Mouse (Mus musculus) testis, adult 2 months (tissue): ENCODE measurements around the gene Arhgap33. TPM values are rescaled to one million over a fixed set of nuclear protein-coding genes. Genes with fewer than 3 reads are reported as not detected.

Experiments
- H3K27ac ChIP-seq: fragments of 200-500 bp; 2 replicates; pipeline ENCODE4 v1.5.1; 2012; ENCODE audit warnings: low read depth, low read length; ENCODE audit not compliant: control insufficient read depth, insufficient read depth
- H3K27me3 ChIP-seq: fragments of 200-500 bp; 2 replicates; pipeline ENCODE4 v1.6.1; 2012; ENCODE audit warnings: mild to moderate bottlenecking, low read length, moderate library complexity; ENCODE audit not compliant: control insufficient read depth, insufficient read depth
- H3K36me3 ChIP-seq: fragments of 200-500 bp; 2 replicates; pipeline ENCODE4 v1.6.1; 2012; ENCODE audit warnings: mild to moderate bottlenecking, low read length; ENCODE audit not compliant: control insufficient read depth, insufficient read depth
- H3K4me1 ChIP-seq: fragments of 200-500 bp; 2 replicates; pipeline ENCODE4 v1.6.1; 2012; ENCODE audit warnings: low read length; ENCODE audit not compliant: control insufficient read depth, insufficient read depth
- H3K4me3 ChIP-seq: fragments of 200-500 bp; 2 replicates; pipeline ENCODE4 v1.5.1; 2012; ENCODE audit warnings: low read depth, mild to moderate bottlenecking, low read length, moderate library complexity, mixed read lengths; ENCODE audit not compliant: control insufficient read depth
- CTCF ChIP-seq: fragments of 200-500 bp; IDR thresholded peaks from 2 replicates; pipeline ENCODE4 v1.5.1; 2012; ENCODE audit warnings: low read depth, mild to moderate bottlenecking, inconsistent platforms, low read length, moderate library complexity; ENCODE audit not compliant: control insufficient read depth, insufficient read depth, insufficient replicate concordance
- POLR2A ChIP-seq: fragments of 200-500 bp; IDR thresholded peaks from 2 replicates; pipeline ENCODE4 v1.6.1; 2012; ENCODE audit warnings: low read depth, mild to moderate bottlenecking, inconsistent platforms, low read length, moderate library complexity; ENCODE audit not compliant: control insufficient read depth
- polyA plus RNA-seq: library from polyadenylated mRNA; depleted of rRNA; stranded (reverse); fragments of >200 nt; gene quantifications from 2 replicates; pipeline ENCODE4 v1.2.3, GENCODE M21; 2012

Gene Arhgap33
- polyA plus RNA-seq, 1 experiment: 136 TPM

- Histone ChIP-seq H3K4me1 (peaks cover 3% of the 10 kb centered on the region), H3K27ac (no peak overlapping the region), H3K36me3 (peaks cover 4% of the 10 kb centered on the region), H3K4me3 (no peak overlapping the region), H3K27me3 (no peaks in the 10 kb centered on the region)
- TF ChIP-seq POLR2A: no peak
- no peak for TF ChIP-seq CTCF
These were observed 31.2 kb upstream of the Arhgap33 start for GRCm38 (mm10) chr7:30566033-30566432.

- Histone ChIP-seq H3K4me3 (peak within 1 kb of the TSS; percentile 92), H3K27ac (no peak within 1 kb of the TSS; the same call in 1 of the 2 replicates), H3K27me3 (no peaks in the 10 kb centered on the region), H3K4me1 (peaks cover 5% of the 10 kb centered on the region), H3K36me3 (peaks cover 3% of the 10 kb centered on the region)
- TF ChIP-seq CTCF: no peak
- no peak for TF ChIP-seq POLR2A
These were observed 30.2 kb upstream of the Arhgap33 start, which contains the start of gene Igflr1 for GRCm38 (mm10) chr7:30564970-30565571. Gene Igflr1, plus strand, starts transcription at chr7:30565427.

DNA sequence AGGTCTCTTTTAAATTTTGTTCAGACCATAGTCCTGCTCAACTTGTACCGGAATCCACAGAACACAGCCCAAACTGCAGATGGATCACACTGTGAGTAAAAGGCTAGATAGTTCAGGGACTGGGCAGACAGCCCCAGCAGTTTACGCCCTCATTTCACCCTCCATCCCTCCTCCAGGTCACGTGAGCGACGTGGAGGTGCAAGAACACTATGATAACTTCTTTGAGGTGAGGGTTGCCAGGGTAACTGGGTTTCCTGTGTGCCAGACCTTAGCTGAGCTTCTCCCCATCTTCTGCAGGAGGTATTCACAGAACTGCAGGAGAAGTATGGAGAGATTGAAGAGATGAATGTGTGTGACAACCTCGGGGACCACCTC lies 29.0 kb upstream of the Arhgap33 start:
- no peak for TF ChIP-seq POLR2A
- Histone ChIP-seq H3K27me3 (no peaks in the 10 kb centered on the region), H3K27ac (peak overlapping the region; percentile 95; the same call in 1 of the 2 replicates), H3K4me3 (peak overlapping the region; percentile 92), H3K36me3 (peaks cover 2% of the 10 kb centered on the region; the same call in 1 of the 2 replicates), H3K4me1 (peaks cover 7% of the 10 kb centered on the region)

DNA sequence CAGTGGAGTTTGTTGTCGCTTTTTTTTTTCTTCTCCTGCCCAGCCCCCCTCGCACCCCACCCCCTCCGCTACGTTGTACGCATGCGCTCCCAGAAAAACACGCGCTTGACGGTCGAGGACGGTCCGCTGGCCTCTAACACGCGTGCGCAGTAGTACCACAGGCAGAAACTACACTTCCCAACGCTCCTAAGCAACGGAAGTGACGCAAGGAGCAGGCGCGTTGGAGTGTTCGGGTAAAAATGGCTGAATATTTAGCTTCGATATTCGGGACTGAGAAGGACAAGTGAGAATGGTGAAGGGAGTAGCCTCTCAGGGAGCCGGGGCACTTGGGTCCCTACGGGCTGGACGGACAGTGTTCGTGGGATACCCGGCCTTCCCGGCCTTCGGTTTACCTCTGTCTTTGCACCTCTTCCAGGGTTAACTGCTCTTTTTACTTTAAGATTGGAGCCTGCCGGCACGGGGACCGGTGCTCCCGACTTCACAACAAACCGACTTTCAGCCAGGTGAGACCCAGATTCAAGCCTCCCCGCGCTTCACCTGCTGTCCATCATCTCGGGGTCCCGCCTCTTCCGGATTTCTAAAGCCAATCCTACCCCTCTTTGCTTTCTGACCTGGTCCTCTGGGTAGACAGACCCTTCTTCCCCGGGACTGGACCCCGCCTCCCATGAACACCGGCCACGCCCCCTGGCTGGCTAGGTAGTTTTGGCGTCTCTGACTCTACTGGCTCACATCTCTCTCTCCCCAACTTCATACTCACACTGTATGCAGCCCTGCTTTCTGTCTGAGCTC lies 28.5 kb upstream of the Arhgap33 start, which contains the start of the genes U2af1l4, Gm49396 and Psenen:
Gene U2af1l4, plus strand, starts transcription at position 185 of the 789 bp plus-strand sequence.
Gene Gm49396, plus strand, starts transcription at position 228 of the 789 bp plus-strand sequence.
Gene Psenen, minus strand, starts transcription at position 511 of the 789 bp plus-strand sequence.
- TF ChIP-seq CTCF: no peak
- TF ChIP-seq POLR2A: peak; percentile 49; the same call in 1 of the 2 replicates
- peaks cover 8% of the 10 kb centered on the region for H3K4me1 ChIP-seq

DNA sequence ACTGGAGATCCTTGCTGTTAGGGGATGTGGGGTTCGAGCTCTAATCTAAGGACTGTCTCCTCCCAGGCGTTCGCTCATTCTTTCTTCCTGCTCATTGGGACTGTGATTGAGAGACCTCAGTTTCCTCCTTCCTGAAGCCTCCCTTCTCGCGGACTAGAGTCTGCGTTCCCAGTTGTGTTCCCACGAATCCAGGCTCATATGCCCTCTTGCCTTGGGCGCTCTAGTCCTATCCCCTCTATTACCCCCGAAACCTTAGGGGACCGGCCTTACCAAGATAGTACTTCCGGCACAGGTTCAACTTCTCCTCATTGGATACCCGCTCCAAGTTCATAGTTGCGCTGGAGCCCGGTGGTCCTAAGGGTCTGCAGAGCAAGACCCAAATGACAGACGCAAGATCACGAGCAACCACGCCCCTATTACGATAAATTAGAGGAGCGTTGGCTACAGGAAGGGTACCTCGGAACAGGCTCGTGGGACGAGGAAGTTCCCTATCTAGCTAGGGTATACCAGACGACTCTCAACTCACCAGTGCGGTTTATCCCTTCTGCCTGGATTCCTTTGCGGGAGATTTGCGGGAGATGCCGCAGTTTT lies 27.8 kb upstream of the Arhgap33 start:
- Histone ChIP-seq H3K36me3 (no peaks in the 10 kb centered on the region), H3K27ac (peak overlapping the region; percentile 76), H3K4me3 (peak overlapping the region; percentile 92), H3K4me1 (peaks cover 13% of the 10 kb centered on the region), H3K27me3 (no peaks in the 10 kb centered on the region)
- TF ChIP-seq CTCF (no peak), POLR2A (no peak)

More for the DNA sequence above, 28.5 kb upstream of the Arhgap33 start, which contains the start of the genes U2af1l4, Gm49396 and Psenen:
- Histone ChIP-seq H3K27me3 (no peaks in the 10 kb centered on the region), H3K36me3 (no peaks in the 10 kb centered on the region), H3K27ac (peak within 1 kb of the TSS; percentile 95), H3K4me3 (peak within 1 kb of the TSS; percentile 92)

- H3K27ac ChIP-seq: no peak overlapping the region
These were observed 25.4 kb upstream of the Arhgap33 start for GRCm38 (mm10) chr7:30560296-30560695.

More at GRCm38 (mm10) chr7:30560296-30560695, 25.4 kb upstream of the Arhgap33 start:
- H3K4me3 ChIP-seq: no peak overlapping the region
- H3K4me1 ChIP-seq: peaks cover 16% of the 10 kb centered on the region
- no peaks in the 10 kb centered on the region; the same call in 1 of the 2 replicates for H3K36me3 ChIP-seq
- no peak for TF ChIP-seq CTCF
- no peak for TF ChIP-seq POLR2A
- no peaks in the 10 kb centered on the region for H3K27me3 ChIP-seq
